Mouse (Mus musculus) neural tube, embryonic 12.5 days (tissue): ENCODE measurements around the gene Ttll5. TPM values are rescaled to one million over a fixed set of nuclear protein-coding genes. Genes with fewer than 3 reads are reported as not detected.

ENCODE experiments used
- ATAC-seq: fragments of 200-750 bp; cut with Nextera tagmentation; 2 replicates; pipeline ENCODE4 v1.8.0; 2017; ENCODE audit warnings: low read depth, mild to moderate bottlenecking, moderate TSS enrichment, moderate library complexity; ENCODE audit not compliant: low FRiP score
- H3K27ac ChIP-seq: fragments of 300-500 bp; sonication (generic); 2 replicates; pipeline ENCODE4 v1.5.1; 2016
- H3K27me3 ChIP-seq: fragments of 300-500 bp; sonication (generic); replicated peaks from 2 replicates; pipeline ENCODE4 v1.6.1; 2016; ENCODE audit warnings: mild to moderate bottlenecking
- H3K36me3 ChIP-seq: fragments of 300-500 bp; sonication (generic); 2 replicates; pipeline ENCODE4 v1.6.1; 2016; ENCODE audit warnings: mild to moderate bottlenecking
- H3K4me1 ChIP-seq: fragments of 300-500 bp; sonication (generic); 2 replicates; pipeline ENCODE4 v1.6.1; 2016
- H3K4me2 ChIP-seq: fragments of 300-500 bp; sonication (generic); replicated peaks from 2 replicates; pipeline ENCODE4 v1.6.1; 2016; ENCODE audit warnings: mild to moderate bottlenecking
- H3K4me3 ChIP-seq: fragments of 300-500 bp; sonication (generic); 2 replicates; pipeline ENCODE4 v1.5.1; 2016
- H3K9ac ChIP-seq: fragments of 300-500 bp; sonication (generic); 2 replicates; pipeline ENCODE4 v1.6.1; 2016; ENCODE audit warnings: mild to moderate bottlenecking
- H3K9me3 ChIP-seq: fragments of 300-500 bp; sonication (generic); 2 replicates; pipeline ENCODE4 v1.6.1; 2016; ENCODE audit warnings: mild to moderate bottlenecking
- WGBS: fragments of 180-500 bp; shearing (Covaris S2); methylation state at CpG from one replicate; pipeline ENCODE4 v1.1.7; 2016; 5-methylcytosine and 5-hydroxymethylcytosine counted together
- polyA plus RNA-seq: library from polyadenylated mRNA; unstranded; fragments of >200 nt; fragmentation: Nextera tagmentation; extraction: Ambion mirVana; gene quantifications from 2 replicates; pipeline ENCODE4 v1.2.1, GENCODE M21; 2016

The Ttll5 gene
- polyA plus RNA-seq, 1 experiment from 2014 or later: 12.7 TPM

DNA sequence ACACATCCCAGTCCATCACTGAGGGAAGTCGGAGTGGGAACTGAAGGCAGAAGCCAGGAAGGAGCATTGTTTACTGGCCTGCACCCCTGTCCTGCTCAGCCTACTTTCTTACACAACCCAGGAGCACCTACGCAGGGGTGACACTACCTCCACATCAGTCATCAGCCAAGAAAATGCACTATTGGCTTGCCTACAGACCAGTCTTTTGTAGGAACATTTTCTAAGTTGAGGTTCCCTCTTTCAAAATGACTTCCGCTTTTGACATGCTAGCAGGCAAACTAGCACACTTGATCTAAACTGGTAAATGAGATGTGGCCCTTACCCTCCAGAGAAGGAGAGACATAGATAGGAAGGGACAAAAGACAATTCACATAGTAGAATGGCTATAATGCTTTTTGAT lies 60.6 kb downstream of the Ttll5 start:
- 0 out of 2 replicates have a peak, but pooled peaks cover 4% of the 10 kb centered on the region for H3K36me3 ChIP-seq
- no peaks in the 10 kb centered on the region for H3K4me1 ChIP-seq
- no peaks in the 10 kb centered on the region for H3K9me3 ChIP-seq
- no peak for ATAC-seq
- no peaks in the 10 kb centered on the region for H3K27me3 ChIP-seq
- no peak overlapping the region for H3K4me2 ChIP-seq
- H3K27ac ChIP-seq: no peak overlapping the region
- no peak overlapping the region for H3K4me3 ChIP-seq
- no peak overlapping the region for H3K9ac ChIP-seq
- WGBS: 96% methylated on average over 3 of the region's 3 CpGs

DNA sequence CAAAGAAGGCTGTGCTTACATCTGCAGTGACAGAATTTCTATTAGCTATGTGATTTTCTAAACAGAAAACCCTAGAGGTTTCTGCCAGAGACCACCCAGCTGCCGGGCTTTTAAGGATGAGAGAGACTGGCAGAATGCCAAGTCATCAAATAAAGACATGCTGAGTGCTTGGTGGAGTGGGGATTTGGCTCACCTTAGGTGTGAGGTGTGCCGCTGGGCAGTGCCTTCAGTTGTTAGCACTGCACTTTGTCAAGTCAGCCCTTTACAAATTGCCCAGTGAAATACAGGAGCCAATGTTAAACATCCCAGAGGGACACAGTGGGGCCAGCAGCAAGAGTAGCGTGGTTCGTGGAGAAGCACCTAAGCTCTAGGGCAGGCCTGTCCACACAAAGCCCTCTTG lies 65.6 kb downstream of the Ttll5 start:
- Histone ChIP-seq H3K27ac (no peak overlapping the region), H3K9ac (no peak overlapping the region), H3K4me1 (no peaks in the 10 kb centered on the region), H3K4me3 (no peak overlapping the region), H3K27me3 (no peaks in the 10 kb centered on the region), H3K9me3 (no peaks in the 10 kb centered on the region), H3K4me2 (no peak overlapping the region), H3K36me3 (peaks cover 14% of the 10 kb centered on the region; the same call in 1 of the 2 replicates)
- WGBS: 68% methylated on average over 4 of the region's 4 CpGs
- ATAC-seq: no peak

DNA sequence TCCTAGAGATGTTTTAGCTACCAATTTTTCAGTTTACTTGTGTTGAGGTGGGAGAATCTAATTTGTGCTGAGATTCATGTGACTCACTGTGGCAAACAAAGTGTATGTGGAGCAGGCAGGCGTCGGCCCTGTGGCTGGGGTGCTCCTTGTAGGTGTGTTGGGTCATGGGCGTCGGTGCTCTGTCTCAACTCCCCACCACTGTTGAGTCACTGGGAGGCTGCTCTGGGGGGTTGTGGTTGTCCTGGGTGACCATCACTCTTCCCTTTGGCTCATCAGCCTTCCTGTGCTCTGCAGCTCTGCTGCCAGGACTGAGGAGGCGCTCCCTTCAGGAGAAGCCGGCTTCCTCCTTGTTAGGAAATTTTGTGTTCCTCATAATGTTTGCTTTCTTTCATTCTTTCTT lies 79.5 kb downstream of the Ttll5 start:
- Histone ChIP-seq H3K27ac (no peak overlapping the region), H3K4me3 (no peak overlapping the region), H3K27me3 (no peaks in the 10 kb centered on the region), H3K36me3 (0 out of 2 replicates have a peak, but pooled peaks cover 4% of the 10 kb centered on the region), H3K9ac (no peak overlapping the region), H3K4me1 (no peaks in the 10 kb centered on the region), H3K4me2 (no peak overlapping the region), H3K9me3 (no peaks in the 10 kb centered on the region)
- 93% methylated on average over 6 of the region's 6 CpGs for WGBS
- no peak for ATAC-seq

DNA sequence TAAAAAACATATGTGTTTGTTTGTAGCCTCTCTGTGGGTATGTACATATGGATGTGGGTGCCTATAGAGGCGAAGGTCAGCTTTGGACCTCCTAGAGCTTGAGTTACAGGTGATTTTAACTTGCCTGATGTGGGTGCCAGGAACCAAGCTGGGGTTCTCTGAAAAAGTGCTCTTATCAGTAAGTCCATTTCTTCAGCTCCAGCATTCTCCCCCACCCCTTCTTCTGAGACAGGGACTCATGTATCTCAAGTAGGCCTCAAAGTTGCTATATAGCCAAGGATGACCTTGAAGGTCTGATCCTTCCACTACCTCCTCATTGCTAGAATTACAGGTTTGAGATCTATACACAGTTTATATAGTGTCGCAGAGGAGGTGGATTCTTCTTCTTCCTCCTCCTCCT lies 81.2 kb downstream of the Ttll5 start:
- WGBS: 94% methylated on average over 2 of the region's 2 CpGs
- no peaks in the 10 kb centered on the region for H3K4me1 ChIP-seq
- no peaks in the 10 kb centered on the region for H3K9me3 ChIP-seq
- ATAC-seq: no peak
- no peak overlapping the region for H3K4me3 ChIP-seq
- no peak overlapping the region for H3K9ac ChIP-seq
- no peak overlapping the region for H3K27ac ChIP-seq
- no peaks in the 10 kb centered on the region for H3K27me3 ChIP-seq
- H3K36me3 ChIP-seq: 0 out of 2 replicates have a peak, but pooled peaks cover 2% of the 10 kb centered on the region
- no peak overlapping the region for H3K4me2 ChIP-seq

DNA sequence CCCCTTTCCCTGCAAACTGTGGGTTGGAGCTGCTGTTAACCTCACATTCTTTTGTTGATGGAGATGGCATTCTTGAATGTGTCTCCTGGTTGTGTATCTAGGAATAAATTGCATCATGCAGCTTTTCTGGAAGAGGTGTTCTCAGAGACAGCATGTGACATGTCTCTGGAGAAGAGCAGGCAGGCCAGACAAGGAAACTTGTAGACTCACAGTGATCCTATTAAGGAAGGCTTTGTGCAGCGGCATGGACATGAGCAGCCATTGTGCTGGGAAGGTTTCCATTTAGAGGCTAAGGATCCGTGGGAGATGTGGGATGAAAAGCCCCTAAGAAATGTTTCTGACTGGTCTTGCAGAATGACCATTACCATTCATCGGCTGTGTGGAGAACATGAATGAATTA lies 83.4 kb downstream of the Ttll5 start:
- Histone ChIP-seq H3K27me3 (no peaks in the 10 kb centered on the region), H3K9ac (no peak overlapping the region), H3K4me1 (no peaks in the 10 kb centered on the region), H3K36me3 (peaks cover 2% of the 10 kb centered on the region; the same call in 1 of the 2 replicates), H3K27ac (no peak overlapping the region), H3K4me3 (no peak overlapping the region), H3K9me3 (no peaks in the 10 kb centered on the region), H3K4me2 (no peak overlapping the region)
- WGBS: 57% methylated on average over 3 of the region's 3 CpGs
- ATAC-seq: no peak

DNA sequence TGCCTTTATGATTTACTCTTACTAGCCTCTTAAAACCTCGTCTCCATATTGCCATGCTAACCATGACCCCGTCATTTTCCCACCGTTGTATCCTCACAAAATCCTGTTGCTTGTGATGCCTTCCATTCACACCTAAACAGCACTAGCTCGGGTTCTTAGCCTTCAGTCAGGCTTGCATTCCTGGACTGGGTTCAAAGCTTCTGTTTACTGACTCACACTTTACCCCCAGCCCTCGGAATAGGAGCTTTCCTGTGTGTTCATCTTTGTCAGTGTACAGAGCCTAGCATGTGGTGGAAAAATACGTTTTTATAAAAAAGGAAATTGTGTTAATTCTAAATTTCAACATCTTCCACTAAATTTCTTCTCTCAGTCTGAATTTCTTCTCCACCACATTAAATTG lies 86.4 kb downstream of the Ttll5 start:
- no peak overlapping the region for H3K4me2 ChIP-seq

DNA sequence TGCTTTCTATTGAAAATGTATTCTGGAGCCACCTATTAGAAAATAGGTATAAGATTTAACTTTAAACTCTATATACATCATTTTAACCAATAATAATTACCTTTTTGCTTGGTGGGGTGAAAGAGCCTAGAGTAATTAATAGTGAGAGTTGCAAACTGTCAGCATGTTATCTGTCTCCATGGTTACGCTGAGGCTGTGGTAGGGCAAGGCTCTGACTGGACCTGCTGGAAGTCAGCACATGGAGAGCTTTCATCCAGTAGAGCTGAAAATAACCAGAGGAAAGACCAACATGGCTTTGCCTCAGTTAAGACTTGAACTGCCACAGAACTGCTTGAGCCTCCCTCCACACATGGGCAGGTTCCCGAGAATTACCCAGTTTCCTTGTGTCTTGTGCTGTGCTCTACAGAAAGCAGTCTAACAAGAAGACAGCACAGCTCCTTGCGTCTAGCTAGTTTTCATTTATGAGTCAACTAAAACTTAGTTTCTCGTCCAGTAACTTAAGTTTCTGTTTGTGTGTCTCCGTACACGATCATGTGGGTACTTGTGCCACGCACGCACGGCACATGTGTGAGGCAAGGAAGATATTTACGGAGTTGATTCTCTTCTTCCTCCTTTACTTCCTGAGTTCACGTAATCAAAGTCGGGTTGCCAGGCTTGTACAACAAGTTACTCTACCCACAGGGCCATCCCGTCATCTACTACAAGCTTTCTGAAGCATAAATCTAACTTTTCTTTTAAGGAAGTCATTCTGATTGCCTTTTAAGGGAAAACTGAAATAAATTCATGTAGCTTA lies 88.4 kb downstream of the Ttll5 start:
- 92% methylated on average over 13 of the region's 13 CpGs for WGBS
- Histone ChIP-seq H3K9me3 (no peaks in the 10 kb centered on the region), H3K4me2 (no peak overlapping the region), H3K36me3 (peaks cover 7% of the 10 kb centered on the region; the same call in 1 of the 2 replicates), H3K4me3 (no peak overlapping the region), H3K4me1 (no peaks in the 10 kb centered on the region), H3K27me3 (no peaks in the 10 kb centered on the region), H3K27ac (no peak overlapping the region), H3K9ac (no peak overlapping the region)
- no peak for ATAC-seq

More for the DNA sequence above, 86.4 kb downstream of the Ttll5 start:
- WGBS: 83% methylated on average over 6 of the region's 6 CpGs
- H3K27me3 ChIP-seq: no peaks in the 10 kb centered on the region
- peaks cover 4% of the 10 kb centered on the region; the same call in 1 of the 2 replicates for H3K36me3 ChIP-seq
- no peaks in the 10 kb centered on the region for H3K9me3 ChIP-seq
- H3K9ac ChIP-seq: no peak overlapping the region
- H3K4me3 ChIP-seq: no peak overlapping the region
- H3K4me1 ChIP-seq: no peaks in the 10 kb centered on the region
- no peak for ATAC-seq
- no peak overlapping the region for H3K27ac ChIP-seq

DNA sequence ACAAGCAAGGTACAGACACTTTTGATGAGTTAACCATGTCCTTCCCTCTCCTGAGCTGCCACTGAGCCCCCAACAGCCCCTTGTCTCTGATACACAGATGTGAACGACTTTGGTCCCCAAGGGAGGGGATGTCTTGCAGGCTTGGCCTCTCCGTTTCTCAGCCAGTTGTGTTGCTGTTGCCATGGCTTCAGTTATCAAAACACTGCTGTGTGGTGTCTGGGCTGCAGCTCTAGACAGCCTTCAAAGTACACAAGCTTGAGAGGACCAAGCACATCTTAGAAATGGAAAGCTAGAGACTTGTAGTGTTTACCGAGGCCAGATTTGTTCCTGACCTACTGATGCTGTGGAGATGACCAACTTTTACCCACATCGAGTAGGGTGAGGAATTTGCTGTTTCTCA lies 102.4 kb downstream of the Ttll5 start:
- 72% methylated on average over 4 of the region's 4 CpGs for WGBS
- Histone ChIP-seq H3K27ac (no peak overlapping the region), H3K4me2 (no peak overlapping the region), H3K9ac (no peak overlapping the region), H3K27me3 (no peaks in the 10 kb centered on the region), H3K9me3 (no peaks in the 10 kb centered on the region), H3K4me3 (no peak overlapping the region), H3K36me3 (peaks cover 11% of the 10 kb centered on the region), H3K4me1 (no peaks in the 10 kb centered on the region)
- no peak for ATAC-seq

DNA sequence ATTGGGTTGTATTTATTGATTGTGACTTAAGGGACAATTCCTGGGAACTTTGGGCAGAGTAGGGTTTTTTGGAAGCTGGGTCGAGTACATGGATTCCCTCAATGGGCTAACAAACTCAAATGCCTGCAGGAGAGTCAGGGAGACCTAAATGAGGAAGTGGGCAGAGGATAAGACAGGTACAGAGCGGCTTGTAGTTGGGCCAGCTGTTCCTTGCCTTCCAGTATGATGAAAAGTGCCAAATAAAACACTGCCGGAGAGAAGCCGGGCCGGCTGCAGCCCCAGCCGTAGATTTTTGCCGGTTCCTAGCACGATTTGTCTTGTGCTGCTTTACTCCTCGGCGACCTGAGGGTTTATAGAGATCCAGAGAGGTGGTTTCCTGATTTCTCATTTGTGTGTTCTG lies 104.1 kb downstream of the Ttll5 start:
- Histone ChIP-seq H3K27me3 (no peaks in the 10 kb centered on the region), H3K4me3 (no peak overlapping the region), H3K36me3 (peaks cover 8% of the 10 kb centered on the region), H3K4me1 (no peaks in the 10 kb centered on the region), H3K27ac (no peak overlapping the region), H3K9ac (no peak overlapping the region), H3K4me2 (no peak overlapping the region), H3K9me3 (no peaks in the 10 kb centered on the region)
- ATAC-seq: no peak
- WGBS: 93% methylated on average over 10 of the region's 10 CpGs

DNA sequence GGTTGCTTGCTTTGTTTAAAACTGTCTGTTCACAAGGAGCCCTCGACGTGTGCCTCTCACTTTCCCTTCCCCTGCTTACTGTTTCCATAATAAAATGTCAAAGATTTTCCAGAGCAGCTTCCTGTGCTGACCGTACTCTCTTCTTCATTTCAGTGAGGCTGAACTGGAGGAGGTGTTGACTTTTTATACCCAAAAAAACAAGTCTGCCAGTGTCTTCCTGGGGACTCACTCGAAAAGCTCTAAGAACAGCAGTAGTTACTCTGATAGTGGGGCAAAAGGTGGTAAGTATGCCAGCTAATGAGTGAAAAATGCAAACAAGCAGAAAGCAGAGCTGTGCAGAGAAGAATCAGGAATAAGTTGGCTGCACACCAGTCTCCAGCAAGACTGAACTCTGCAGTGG lies 105.3 kb downstream of the Ttll5 start:
- ATAC-seq: no peak
- no peak overlapping the region for H3K27ac ChIP-seq
- no peak overlapping the region for H3K4me2 ChIP-seq

DNA sequence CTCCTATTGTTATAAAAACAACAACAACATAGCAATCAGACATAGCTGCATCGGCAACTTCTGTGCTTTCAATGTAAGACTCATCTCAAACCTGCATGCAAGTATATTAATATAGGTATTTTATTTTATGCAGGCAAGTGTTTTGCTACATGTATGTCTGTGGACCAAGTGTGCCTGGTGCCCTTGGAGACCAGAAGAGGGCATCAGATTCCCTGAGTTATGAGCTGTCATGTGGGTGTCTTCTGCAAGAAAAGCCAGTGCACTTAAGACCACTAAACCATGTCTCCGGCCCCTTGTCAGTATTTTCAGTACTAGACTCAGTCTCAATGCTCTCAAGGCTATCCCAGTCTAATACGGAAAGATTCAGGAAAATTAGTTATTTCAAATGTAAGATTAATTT lies 106.3 kb downstream of the Ttll5 start:
- H3K27me3 ChIP-seq: no peaks in the 10 kb centered on the region
- no peak overlapping the region for H3K27ac ChIP-seq
- no peaks in the 10 kb centered on the region for H3K9me3 ChIP-seq
- H3K4me3 ChIP-seq: no peak overlapping the region
- H3K9ac ChIP-seq: no peak overlapping the region
- WGBS: 90% methylated on average over 3 of the region's 3 CpGs
- no peak overlapping the region for H3K4me2 ChIP-seq
- H3K4me1 ChIP-seq: no peaks in the 10 kb centered on the region
- peaks cover 8% of the 10 kb centered on the region for H3K36me3 ChIP-seq
- no peak for ATAC-seq

More for the DNA sequence above, 105.3 kb downstream of the Ttll5 start:
- H3K9ac ChIP-seq: no peak overlapping the region
- WGBS: 80% methylated on average over 4 of the region's 4 CpGs
- no peak overlapping the region for H3K4me3 ChIP-seq
- no peaks in the 10 kb centered on the region for H3K27me3 ChIP-seq
- peaks cover 11% of the 10 kb centered on the region for H3K36me3 ChIP-seq
- H3K9me3 ChIP-seq: no peaks in the 10 kb centered on the region
- no peaks in the 10 kb centered on the region for H3K4me1 ChIP-seq

DNA sequence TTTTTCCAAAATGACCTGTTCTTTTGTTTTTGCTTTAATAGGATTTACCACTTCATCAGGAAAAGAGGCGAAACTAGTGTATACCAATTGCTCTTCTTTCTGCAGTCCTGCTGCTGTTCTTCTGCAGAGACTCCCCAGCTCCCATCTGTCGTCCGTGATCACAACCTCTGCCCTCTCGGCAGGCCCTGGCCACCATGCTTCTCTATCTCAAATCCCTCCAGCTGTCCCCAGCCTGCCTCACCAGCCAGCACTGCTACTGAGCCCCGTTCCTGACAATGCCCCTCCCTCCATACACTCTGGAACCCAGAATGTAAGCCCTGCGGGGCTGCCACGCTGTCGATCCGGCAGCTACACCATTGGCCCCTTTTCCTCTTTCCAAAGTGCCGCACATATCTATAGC lies 108.8 kb downstream of the Ttll5 start:
- H3K4me3 ChIP-seq: no peak overlapping the region
- no peaks in the 10 kb centered on the region for H3K27me3 ChIP-seq
- H3K4me2 ChIP-seq: no peak overlapping the region
- no peak overlapping the region for H3K9ac ChIP-seq
- 86% methylated on average over 10 of the region's 10 CpGs for WGBS
- no peaks in the 10 kb centered on the region for H3K4me1 ChIP-seq
- no peak overlapping the region for H3K27ac ChIP-seq
- H3K9me3 ChIP-seq: no peaks in the 10 kb centered on the region
- no peak for ATAC-seq
- peaks cover 7% of the 10 kb centered on the region for H3K36me3 ChIP-seq

DNA sequence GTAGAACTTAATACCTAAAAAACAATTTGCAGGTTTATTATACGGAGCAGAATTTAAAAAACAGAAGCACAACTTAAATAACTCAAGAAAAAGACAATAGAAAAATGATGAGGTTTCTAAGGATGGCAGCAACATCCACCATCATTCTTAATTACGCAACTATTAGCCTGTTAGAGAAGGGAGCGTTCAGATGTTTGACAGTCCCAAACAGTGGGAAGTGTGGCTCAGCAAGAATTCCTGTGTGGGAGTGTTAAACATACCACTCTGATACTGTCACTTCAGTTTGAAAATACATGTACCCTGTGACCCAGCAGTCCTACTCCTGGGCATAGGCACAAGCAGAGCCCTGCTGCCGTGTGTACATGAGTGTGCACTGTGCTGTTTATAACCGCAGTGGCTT lies 112.9 kb downstream of the Ttll5 start:
- H3K4me2 ChIP-seq: no peak overlapping the region
- no peak for ATAC-seq
- H3K9me3 ChIP-seq: no peaks in the 10 kb centered on the region
- no peaks in the 10 kb centered on the region for H3K4me1 ChIP-seq
- no peak overlapping the region for H3K9ac ChIP-seq
- WGBS: 90% methylated on average over 5 of the region's 5 CpGs
- H3K4me3 ChIP-seq: no peak overlapping the region
- peaks cover 7% of the 10 kb centered on the region for H3K36me3 ChIP-seq
- H3K27me3 ChIP-seq: no peaks in the 10 kb centered on the region
- no peak overlapping the region for H3K27ac ChIP-seq
